Mouse (Mus musculus) gastrocnemius, postnatal 14 days (tissue): Measurements from ENCODE around the gene Cdc42bpa. TPM values are rescaled to one million over a fixed set of nuclear protein-coding genes. Genes with fewer than 3 reads are reported as not detected.

Experiments used
- DNase-seq: peaks from one replicate; pipeline ENCODE4 v3.0.0; 2021; ENCODE audit warnings: mixed read lengths
- intact Hi-C: fragments of 180-260 bp; cut with DNase I; formaldehyde crosslinking; loops from one replicate; pipeline ENCODE4 v1.15.1; 2025; ENCODE audit warnings: low total_unique reads
- long read RNA-seq, 2 experiments: library from polyadenylated mRNA; stranded (forward); transcript quantifications; one replicate each; pipeline ENCODE4 v2.0.0; 2021
- total RNA-seq, 2 experiments: library from RNA; stranded (reverse); gene quantifications; 2 replicates each; pipeline ENCODE4 v1.2.3; 2021

Gene Cdc42bpa
- 10 to 100 TPM; 26.5 to 27.3 TPM for total RNA-seq
- long read RNA-seq, experiment 1, partial matches to known transcripts: 1 of 3 reads
- long read RNA-seq, experiment 1, other reads (novel, unspliced or antisense): 2 of 3 reads
- long read RNA-seq, experiment 2, partial matches to known transcripts: 0 of 1 reads
- long read RNA-seq, experiment 2, other reads (novel, unspliced or antisense): 1 of 1 reads

DNA sequence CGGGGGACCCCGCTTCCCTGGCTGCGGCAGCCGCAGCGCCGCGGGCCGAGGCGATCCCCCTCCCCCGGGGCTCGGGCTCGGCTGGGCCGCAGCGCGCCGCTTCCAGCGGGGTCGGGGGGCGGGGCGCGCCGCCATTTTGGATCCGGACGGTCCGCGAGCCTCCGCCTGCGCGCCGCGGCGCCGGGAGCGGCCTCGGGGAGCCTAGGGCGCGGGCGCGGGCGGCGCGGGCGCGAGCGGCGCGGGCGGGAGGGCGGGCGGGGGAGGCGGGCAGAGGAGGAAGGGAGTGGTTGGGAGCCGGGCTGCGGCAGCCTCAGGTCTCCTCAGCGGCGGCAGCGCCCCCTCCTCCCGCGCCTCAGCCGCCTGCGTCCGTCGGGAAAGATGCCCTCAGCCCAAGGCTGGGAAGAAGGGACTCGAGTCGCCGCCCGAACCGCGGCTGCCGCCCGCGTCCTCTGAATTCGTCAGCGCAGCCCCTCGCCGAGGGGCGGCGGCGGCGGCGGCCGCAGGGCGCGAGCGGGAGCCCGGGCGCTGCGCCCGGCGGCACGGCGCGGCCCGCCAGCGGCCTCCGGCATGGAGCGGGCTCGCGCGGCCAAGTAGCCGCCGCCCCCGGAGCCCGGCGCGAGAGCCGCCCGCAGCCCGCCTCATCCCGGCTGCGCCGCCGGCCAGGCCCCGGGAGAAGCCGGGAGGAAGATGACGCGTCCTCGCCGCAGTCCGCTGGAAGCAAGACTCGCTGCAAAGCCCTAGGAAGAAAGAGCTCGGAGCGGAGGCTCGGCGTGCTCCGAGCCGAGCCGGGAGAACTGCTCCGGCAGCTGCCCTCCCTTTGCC lies at the start of gene Cdc42bpa:
Gene Cdc42bpa (plus strand): TSS at position 752 of the 822 bp plus-strand sequence.
- intact Hi-C loops: no loop called here
- DNase-seq: peak; percentile 84

DNA sequence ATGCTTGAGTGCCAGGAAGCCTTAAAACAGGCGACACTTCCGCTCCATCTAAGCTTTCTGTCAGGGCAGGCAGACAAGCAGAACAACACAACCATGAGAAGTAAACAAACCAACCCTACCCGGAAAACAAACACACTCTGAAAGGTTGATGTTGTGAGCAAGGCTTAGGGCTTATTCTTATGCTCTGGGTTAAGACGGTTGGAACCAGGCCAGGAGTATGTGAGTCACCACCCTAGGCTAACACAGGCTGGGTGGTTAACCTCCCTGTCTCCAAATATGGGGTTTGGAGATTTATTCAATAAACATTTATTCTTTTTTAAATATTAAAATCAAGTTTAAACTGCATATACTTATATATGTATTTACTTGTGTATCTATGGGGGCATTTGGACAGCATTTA lies 46.8 kb upstream of the Cdc42bpa start:
- DNase-seq: peak; percentile 57
- intact Hi-C loops: no loop called here

DNA sequence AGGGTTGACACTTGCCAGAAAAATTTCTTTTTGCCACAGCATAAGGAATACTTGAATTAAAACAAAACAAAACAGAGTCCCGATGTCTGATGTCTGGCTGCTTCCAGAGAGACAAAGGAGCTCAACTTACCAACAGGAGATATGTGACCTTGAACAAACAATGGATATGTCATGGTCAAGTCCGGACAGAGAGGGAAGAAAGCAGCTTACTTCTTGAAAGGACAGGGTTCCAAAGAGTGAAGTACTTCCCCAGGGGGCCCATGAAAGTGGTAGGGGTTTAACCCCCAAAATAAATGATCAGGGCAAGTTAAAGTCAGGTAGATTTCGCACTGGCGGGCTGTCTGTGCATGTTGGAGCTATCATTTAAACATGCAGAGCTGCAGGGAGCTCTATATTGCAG lies 43.2 kb upstream of the Cdc42bpa start:
- no peak for DNase-seq
- intact Hi-C loops: no loop called here

DNA sequence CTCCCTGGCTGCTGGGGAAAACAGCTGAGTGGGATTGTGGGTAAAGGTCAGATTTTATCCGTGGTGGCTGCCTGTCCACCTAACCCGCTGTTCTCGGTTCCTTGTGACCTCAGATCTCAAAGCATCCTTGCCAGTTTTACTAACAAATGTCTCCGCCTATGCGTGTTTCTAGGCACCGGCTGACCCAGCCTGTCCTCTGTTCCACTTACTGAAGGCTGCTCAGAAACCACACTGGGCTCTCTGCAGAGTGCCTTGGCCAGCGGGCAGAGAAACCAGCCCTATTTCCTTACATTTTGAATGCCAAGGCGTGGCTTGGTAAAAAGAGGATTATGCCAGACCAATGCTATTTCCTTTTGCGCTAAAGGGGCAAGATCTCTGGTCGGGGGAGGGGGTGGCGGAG lies 42.8 kb upstream of the Cdc42bpa start:
- DNase-seq: no peak
- intact Hi-C loops: no loop called here

DNA sequence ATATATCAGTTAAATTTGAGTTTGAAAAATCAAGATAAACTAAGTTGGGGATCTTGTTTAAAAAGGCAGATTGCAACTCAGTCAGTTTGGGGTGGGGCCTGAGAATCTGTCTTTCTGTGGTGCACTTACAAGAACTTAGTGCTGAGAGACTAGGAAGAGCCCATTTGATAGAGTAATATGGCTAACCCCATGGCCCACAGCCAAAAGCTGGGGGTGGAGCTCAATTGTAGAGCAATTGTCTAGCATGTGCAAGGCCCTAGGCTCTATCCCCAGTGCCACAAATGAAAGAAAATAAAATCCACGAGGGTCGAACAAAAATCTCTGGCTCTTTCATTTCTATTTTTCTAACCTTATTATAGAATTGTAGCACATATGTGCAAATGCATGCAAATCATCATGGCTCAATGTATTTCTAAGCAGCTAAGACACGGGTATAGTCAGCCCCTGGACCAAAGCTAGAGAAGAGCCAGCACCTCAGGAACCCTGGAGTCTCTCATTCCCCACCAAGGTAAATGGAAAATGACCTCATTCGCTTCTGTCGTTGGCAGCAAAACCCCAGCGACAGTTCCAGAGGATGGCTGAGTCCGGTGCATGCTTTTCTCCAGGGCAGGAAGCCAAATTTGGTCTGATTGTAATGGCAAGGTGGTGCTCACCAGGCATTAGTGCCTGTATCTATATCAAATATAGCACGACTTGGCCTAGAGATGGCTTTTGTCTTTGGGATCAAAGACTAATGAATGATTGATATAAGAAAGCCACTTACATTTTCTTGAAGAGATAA lies 40.4 kb upstream of the Cdc42bpa start:
- DNase-seq: peak; percentile 54
- intact Hi-C loops: no loop called here

DNA sequence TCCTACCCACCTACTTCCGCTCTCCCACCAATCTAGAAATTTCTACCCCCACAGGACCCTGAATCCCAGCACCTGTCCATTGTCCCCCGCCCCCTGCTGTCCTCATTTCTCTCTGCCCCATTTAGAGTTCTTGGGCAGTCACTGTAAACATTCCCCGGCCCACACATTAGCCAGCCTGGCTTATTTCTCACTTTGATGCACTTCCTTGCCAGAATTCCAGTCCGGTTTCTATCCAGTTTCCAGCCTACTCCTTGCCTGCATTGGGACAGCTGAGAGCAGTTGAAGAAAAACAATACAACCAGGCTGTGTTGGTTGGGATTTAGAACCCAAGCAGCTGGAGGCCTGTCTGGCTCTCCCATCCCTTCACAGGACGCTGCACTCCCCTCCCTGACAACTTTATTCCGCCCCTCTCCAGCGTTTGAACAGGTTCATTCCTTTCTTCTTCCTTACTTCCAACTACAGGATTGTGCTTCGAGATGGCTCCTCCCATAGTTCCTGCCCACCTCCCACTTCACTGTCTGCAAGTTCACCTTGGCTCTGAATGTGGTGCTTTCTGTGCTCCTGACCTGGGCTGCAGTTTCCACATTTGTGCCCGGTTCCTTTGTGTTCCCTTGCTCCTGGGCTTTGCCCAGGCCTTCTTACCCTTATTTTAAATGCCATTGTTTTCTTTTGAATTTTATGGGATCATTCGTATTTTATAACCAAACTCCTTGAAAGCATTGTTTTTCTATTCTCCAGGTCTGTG lies 36.4 kb upstream of the Cdc42bpa start:
- intact Hi-C loops: no loop called here
- DNase-seq: no peak

DNA sequence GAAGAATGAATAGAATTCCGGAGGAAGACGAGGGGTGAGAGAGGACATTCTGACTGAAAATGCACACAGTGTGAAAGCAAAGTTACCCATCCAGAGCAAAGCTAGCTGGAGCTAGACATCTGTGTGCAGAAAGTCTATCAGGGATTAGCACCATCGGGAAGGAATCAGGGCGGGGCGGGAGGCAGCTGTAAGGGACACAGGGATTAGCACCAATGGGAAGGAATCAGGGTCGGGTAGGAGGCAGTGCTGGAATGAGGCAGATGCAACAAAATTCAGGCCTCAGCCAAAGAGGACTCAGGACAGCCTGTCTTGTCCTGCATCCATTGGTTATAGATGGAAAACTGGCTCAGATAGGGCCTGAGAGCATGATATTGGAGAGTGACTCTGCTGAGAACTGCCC lies 34.0 kb upstream of the Cdc42bpa start:
- intact Hi-C loops: no loop called here
- no peak for DNase-seq

DNA sequence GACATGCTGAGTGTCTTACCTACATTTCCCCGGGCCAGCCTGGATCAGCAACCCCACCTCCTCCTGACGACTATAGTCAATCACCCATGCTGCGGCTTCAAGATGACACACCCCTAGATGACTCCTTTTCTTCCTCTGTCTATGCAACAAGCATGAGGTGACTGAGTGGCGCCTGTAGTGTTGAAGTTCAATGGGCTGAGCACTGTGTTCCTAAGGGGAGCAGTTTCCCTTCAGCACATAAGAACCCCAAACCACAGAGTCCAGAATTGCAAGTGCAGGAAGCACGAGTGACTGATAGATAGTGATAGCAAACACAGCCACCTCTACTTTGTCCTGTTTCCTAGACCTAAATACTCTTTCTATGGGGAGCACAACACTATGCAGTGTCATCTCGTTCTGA lies 33.2 kb upstream of the Cdc42bpa start:
- DNase-seq: no peak
- intact Hi-C loops: no loop called here

DNA sequence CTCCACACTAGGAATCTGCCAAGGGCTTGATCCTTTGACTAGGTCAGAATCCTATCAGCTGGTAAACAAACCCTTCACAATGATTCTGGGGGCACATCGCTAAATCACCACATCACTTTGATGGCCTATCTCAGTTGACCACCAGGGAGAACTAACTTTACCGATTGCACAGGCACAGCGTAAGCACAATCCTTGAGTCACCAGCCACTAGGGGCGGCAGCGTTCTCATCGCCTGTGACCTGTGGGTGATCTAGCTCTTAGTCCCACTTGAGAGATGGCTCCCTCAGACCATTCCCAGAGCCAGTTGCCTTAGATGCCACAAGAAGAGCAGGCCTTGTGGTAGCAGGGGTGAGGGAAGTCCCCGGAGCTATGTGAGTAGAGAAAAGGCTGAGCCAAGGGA lies 31.4 kb upstream of the Cdc42bpa start:
- intact Hi-C loops: no loop called here
- DNase-seq: no peak

DNA sequence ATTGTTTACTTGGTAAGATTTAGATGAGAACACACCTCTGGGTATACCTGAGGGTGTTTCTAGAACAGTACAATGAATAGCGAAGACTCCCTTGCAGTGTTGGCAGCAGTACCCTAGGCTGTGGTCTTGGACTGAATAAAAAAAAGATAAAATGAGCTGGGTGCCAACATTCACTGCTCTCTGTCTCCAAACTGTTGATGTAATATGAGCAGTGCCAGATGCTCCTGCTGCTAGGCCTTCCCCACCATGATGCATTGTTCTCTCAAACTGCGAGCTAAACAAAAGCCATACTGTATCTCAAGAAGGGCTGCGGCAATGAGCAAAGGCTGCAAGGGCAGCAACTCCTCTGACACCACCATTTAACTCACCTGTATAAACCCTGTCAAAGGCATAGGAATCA lies 29.0 kb upstream of the Cdc42bpa start:
- no peak for DNase-seq
- intact Hi-C loops: no loop called here

DNA sequence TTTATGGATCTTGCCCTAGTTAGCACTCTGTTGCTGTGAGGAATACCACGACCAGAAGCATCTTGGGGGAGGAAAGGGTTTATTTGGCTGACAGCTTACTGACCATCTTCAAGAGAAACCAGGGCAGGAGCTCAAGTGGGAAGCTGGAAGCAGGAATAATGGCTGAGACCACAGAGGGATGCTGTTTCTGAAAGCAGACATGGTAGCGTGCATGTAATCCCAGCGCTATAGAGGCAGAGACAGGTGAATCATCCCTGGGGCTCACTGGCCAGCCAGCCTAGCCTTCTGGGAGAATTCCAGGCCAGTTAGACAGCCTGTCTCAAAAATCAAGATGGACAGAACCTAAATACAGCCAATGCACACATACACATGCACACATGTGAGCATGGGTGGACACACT lies 26.2 kb upstream of the Cdc42bpa start:
- intact Hi-C loops: no loop called here
- DNase-seq: no peak

DNA sequence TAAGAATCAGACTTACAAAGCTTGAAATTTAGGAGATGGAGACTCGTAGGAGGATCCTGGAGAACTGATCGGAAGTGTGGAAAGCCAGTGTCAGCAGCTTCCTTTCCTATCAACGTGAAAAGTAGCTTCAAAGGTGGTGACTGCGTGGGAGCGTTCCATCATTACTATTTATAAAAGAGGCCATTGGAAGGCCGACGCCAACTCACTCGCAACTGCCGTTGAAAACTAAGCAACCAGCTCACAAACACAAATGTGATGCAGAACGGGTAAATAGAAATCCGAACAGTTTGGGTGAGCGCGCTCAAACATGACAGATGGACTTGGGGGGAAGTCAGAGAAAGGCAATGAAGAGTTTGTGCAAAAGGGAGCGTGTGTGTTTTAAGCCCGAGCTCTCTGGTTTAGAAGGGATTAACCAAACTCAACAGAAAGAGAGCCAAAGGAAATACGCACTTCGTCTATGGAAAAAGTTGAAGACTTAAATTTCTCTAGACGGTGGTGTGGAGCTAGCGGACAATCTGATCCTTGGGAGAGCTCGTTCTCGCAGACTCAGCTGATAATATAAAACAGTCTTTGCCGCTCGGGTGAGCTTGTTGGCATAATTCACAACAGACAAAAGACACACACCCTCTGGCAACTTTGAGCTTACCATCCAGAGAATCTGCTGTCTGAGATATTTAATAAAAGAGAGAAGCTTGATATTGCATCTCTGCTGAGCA lies 20.0 kb upstream of the Cdc42bpa start:
- no peak for DNase-seq
- intact Hi-C loops: no loop called here

DNA sequence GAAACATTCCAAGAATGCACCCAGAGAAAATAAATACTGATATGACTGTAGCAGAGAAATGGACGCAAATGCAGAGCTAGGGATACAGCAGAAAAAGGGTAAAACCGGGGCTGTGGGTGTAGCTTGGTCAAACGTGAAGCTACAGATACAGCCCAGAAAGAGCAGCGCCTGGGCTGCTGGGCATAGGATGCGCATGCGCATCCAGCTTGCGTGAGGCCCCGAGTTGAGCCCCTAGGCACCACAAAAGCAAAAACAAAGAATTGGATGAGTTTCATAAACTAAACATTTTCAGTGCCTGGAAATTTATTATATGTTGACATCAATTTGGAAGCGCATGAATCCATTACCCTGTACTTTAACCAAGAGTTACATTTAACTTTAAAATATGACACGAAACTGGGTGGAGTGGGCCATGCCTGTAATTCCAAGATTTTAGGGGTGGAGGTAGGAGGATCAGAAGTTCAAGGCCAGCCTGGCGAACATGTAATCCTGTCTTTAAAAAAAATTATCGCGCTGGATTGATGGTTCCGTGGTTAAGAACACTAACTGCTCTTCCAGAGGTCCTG lies 19.4 kb upstream of the Cdc42bpa start:
- intact Hi-C loops: no loop called here

DNA sequence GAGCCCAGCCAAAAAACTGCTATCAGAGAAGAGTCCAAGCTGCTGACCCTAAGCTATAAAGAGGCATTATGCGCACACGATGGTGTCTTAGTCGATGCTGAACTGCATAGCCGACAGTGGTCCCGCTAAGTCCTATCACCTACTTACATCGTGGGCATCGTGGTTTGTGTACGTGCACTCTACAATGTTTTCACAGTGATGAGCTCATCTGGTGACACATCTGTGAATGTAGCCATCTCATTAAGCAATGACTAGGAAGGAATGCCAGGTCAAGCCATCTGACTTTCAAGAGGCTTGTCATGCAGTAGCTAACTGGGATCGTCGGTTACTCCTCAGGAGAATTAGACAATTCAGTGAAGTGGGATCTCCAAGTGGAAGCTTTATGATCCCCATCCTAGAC lies 15.3 kb upstream of the Cdc42bpa start:
- no peak for DNase-seq
- intact Hi-C loops: no loop called here

More for the DNA sequence above, 19.4 kb upstream of the Cdc42bpa start:
- no peak for DNase-seq

DNA sequence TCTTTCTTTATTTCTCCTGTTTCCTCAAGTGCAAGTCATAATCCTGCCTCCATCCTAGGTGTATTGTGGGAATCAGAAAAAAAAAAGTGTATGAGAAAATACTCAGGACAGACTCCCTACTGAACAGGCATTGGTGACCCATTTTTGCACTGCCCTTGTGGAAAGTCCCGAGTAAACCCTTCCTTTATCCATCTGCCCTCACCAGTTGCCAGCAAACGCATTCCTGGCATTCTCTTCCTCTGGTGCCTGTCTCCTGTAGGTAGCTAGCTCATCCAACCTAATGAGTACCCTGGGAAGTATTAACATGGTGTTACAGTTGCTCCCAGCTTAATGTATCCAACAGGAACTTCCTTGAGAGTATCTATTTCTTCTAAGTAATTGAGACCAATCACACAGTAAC lies 13.7 kb upstream of the Cdc42bpa start:
- DNase-seq: no peak
- intact Hi-C loops: no loop called here

DNA sequence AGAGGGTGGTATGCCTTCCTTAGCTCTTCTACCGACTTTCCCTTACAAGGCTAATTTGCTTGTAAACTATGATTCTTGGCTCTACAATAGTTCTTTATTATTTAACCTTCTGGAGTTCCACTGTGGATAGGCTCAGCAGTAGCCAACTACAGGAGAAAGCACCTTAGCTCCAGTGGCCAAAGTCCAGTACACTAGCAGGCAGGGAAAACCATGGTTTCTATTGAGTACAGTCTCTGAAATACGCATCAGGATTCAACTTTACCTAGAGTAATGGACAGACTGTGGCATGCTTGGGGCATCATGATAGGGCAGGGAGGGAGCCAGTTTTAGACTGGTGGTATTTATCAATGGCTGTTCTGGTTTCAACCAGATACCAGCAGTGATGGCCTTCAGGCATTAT lies 12.6 kb upstream of the Cdc42bpa start:
- intact Hi-C loops: no loop called here
- no peak for DNase-seq

DNA sequence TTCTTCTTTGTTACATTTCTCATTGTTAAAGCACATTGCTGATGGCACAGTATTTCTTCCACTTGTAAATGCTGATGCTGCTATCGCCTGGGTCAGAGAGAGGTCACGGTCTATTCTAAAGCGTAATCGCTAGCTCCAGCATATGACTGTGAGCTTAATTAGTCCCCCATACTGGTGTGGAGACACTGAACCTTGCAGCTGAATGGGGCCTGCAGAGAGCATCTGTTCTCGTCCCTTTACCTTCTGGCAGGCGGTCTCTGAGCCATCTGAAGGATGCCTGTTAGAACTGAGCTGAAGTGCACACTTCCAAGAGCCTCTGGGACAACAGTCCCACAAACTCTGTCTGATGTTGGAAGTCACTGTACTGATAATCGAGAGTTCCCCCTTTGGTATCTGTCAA lies 8.7 kb upstream of the Cdc42bpa start:
- intact Hi-C loops: no loop called here
- DNase-seq: no peak

DNA sequence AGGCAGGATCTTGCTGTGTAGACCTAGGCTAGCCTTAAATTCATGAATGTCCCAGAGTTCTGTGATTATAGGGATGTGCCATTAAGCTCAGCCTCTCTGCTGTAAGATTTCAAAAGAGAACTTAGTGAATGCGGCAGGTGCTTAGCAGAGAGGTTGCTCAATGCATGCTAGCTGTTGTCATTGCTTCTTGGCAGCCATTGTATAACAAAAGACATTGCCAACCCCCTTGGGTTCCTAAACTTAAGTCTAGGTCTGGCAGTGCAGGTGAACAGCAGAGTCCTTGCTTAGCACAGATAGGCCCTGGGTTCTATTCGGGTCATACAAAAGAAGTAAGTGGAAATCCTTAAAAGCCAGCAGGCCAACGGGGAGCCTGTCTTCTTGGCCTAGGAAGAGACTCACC lies 7.0 kb upstream of the Cdc42bpa start:
- no peak for DNase-seq
- intact Hi-C loops: no loop called here

DNA sequence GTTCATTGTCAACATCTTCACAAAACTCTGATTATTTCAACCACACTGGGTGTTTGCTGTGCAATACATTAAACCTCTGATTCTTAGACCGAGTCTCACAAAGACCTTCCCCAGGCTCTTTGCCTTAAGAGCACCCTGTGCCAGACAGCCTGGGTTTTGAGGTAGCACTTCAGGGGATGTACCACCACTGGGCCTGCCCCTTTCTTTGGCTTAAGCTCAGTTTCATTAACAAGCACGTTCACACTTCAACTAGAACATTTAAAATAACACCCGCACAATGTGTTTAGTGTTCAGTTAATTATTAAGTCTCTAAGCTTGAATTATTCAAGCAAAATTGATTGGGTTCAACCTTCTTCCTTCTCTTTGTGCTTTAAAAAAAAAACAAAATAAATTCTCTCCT lies 2.8 kb upstream of the Cdc42bpa start:
- intact Hi-C loops: no loop called here
- DNase-seq: no peak
